ENCODE assay signal across 9 mouse cellular contexts in genomic region chr15:7130691-7131225, GRCm38 (mm10). TPM values are rescaled to one million over a fixed set of nuclear protein-coding genes. Genes with fewer than 3 reads are reported as not detected.
DNase-seq lines count a peak whose midpoint lies in the region; ATAC-seq lines count a peak whose summit lies in the region.
"Had no signal": no experiment of that assay in that cellular context is flagged by ENCODE, and none has a peak within 500 bp of the region (broad histone marks: within the 10 kb centered on the region; RNA-seq: fewer than 3 reads in every experiment).

No protein-coding gene starts in this region.

- no peak overlapping the region for H3K27ac ChIP-seq in heart, embryonic 14.5 days (replicated peaks in 1 of 2; ENCODE audit: control insufficient read depth in 1 of 2, insufficient read depth in 1 of 2, low read depth in 2 of 2, low read length in 2 of 2)
- H3K27ac ChIP-seq in embryonic facial prominence, embryonic 10.5 days (replicated peaks), result no peak overlapping the region
- H3K27ac ChIP-seq in intestine, embryonic 15.5 days, result no peak overlapping the region
- H3K27ac ChIP-seq in midbrain, embryonic 15.5 days, result no peak overlapping the region

- intact Hi-C loops in heart, postnatal 36 days (cut with DNase I), result loop anchor here (2.0 to 10.0 kb wide), 6 partner anchors 37 to 426 kb away; partner anchors contain the start of gene Rictor

- H3K4me1 ChIP-seq in heart, embryonic 14.5 days (ENCODE audit: control insufficient read depth in 2 of 2, insufficient read depth in 2 of 2, low read length in 2 of 2), result peaks cover 4 to 40% of the 10 kb centered on the region in 2 experiments
- peaks cover 36% of the 10 kb centered on the region for H3K4me1 ChIP-seq in embryonic facial prominence, embryonic 10.5 days
- peaks cover 11% of the 10 kb centered on the region; the same call in 1 of the 2 replicates for H3K4me1 ChIP-seq in intestine, embryonic 15.5 days (replicated peaks)
- peaks cover 25% of the 10 kb centered on the region for H3K4me1 ChIP-seq in midbrain, embryonic 15.5 days

- H3K4me2 ChIP-seq in heart, embryonic 14.5 days (ENCODE audit: low read length), result peak overlapping the region; percentile 89
- peak overlapping the region; percentile 86 for H3K4me2 ChIP-seq in intestine, embryonic 15.5 days (replicated peaks)
- peak overlapping the region; percentile 95 for H3K4me2 ChIP-seq in midbrain, embryonic 15.5 days

- peak overlapping the region; percentile 89 to 92 for H3K4me3 ChIP-seq in heart, embryonic 14.5 days (ENCODE audit: control insufficient read depth in 1 of 2, insufficient read depth in 1 of 2, low read depth in 1 of 2, low read length in 2 of 2)
- peak overlapping the region; percentile 87 for H3K4me3 ChIP-seq in embryonic facial prominence, embryonic 10.5 days
- peak overlapping the region; percentile 69 for H3K4me3 ChIP-seq in intestine, embryonic 15.5 days (replicated peaks)
- peak overlapping the region; percentile 90 for H3K4me3 ChIP-seq in midbrain, embryonic 15.5 days

- H3K9me3 ChIP-seq in heart, embryonic 14.5 days (ENCODE audit: control insufficient read depth, low read length), result no peaks in the 10 kb centered on the region
- no peaks in the 10 kb centered on the region for H3K9me3 ChIP-seq in embryonic facial prominence, embryonic 10.5 days
- no peaks in the 10 kb centered on the region for H3K9me3 ChIP-seq in intestine, embryonic 15.5 days
- no peaks in the 10 kb centered on the region for H3K9me3 ChIP-seq in midbrain, embryonic 15.5 days

- H3K36me3 ChIP-seq in heart, embryonic 14.5 days (ENCODE audit: control insufficient read depth, insufficient read depth, low read length), result no peaks in the 10 kb centered on the region; the same call in 1 of the 2 replicates
- H3K36me3 ChIP-seq in embryonic facial prominence, embryonic 10.5 days (replicated peaks), result no peaks in the 10 kb centered on the region
- H3K36me3 ChIP-seq in intestine, embryonic 15.5 days, result no peaks in the 10 kb centered on the region
- no peaks in the 10 kb centered on the region for H3K36me3 ChIP-seq in midbrain, embryonic 15.5 days (replicated peaks)

- peak overlapping the region; percentile 93 for H3K9ac ChIP-seq in heart, embryonic 14.5 days (ENCODE audit: low read length)
- H3K9ac ChIP-seq in intestine, embryonic 15.5 days, result peak overlapping the region; percentile 68; the same call in 1 of the 2 replicates
- H3K9ac ChIP-seq in midbrain, embryonic 15.5 days, result no peak overlapping the region

- no peak for DNase-seq in heart, postnatal 36 days
- no peak for DNase-seq in embryonic facial prominence, embryonic 10.5 days (ENCODE audit: low spot score)
- DNase-seq in thymus, adult 18-20 months, result no peak
- DNase-seq in frontal cortex, postnatal 10 days (ENCODE audit: low spot score in 2 of 2), result no peak
- no peak for DNase-seq in gastrocnemius, adult 8-10 months (ENCODE audit: low spot score in 2 of 2)
- DNase-seq: right cerebral cortex, postnatal 14 days had no signal

- WGBS in heart, embryonic 14.5 days, result 46% methylated on average over 7 of the region's 7 CpGs
- WGBS in embryonic facial prominence, embryonic 10.5 days, result 25% methylated on average over 7 of the region's 7 CpGs
- 37% methylated on average over 7 of the region's 7 CpGs for WGBS in intestine, embryonic 15.5 days
- WGBS in midbrain, embryonic 15.5 days, result 31% methylated on average over 7 of the region's 7 CpGs

- no peaks in the 10 kb centered on the region for H3K27me3 ChIP-seq in heart, embryonic 14.5 days (ENCODE audit: control insufficient read depth, insufficient read depth, low read length)
- H3K27me3 ChIP-seq in embryonic facial prominence, embryonic 10.5 days (replicated peaks; ENCODE audit: low read depth, poor library complexity, severe bottlenecking), result peaks cover 25% of the 10 kb centered on the region
- H3K27me3 ChIP-seq in intestine, embryonic 15.5 days (replicated peaks), result no peaks in the 10 kb centered on the region
- peaks cover 5% of the 10 kb centered on the region; the same call in 1 of the 2 replicates for H3K27me3 ChIP-seq in midbrain, embryonic 15.5 days (replicated peaks)

- no peak for ATAC-seq in heart, embryonic 14.5 days (ENCODE audit: insufficient number of reproducible peaks, insufficient read depth, low FRiP score, low read depth)
- ATAC-seq in intestine, embryonic 15.5 days, result no peak
- ATAC-seq in midbrain, embryonic 15.5 days (replicated peaks), result no peak

RNA-seq across cellular contexts. Expression of gene Lifr, which starts 40.3 kb away (rescaled TPM):
- polyA plus RNA-seq in heart, embryonic 14.5 days (2014; fragmentation: Nextera tagmentation; extraction: Ambion mirVana), result 33.4 and 36.4 TPM in 2 replicates
- 10 to 100 TPM; 57.7 to 60.9 TPM for total RNA-seq in heart, postnatal 36 days (2021)
- 10.0 and 11.0 TPM in 2 replicates for polyA plus RNA-seq in embryonic facial prominence, embryonic 10.5 days (2016; fragmentation: Nextera tagmentation; extraction: Ambion mirVana)
- polyA plus RNA-seq in intestine, embryonic 15.5 days (2015; fragmentation: Nextera tagmentation; extraction: Ambion mirVana), result 16.4 and 17.4 TPM in 2 replicates
- polyA plus RNA-seq in midbrain, embryonic 15.5 days (2015; fragmentation: Nextera tagmentation; extraction: Ambion mirVana), result 9.7 and 11.2 TPM in 2 replicates
- 10 to 100 TPM; 46.8 to 78.5 (median 60.2) TPM for total RNA-seq in gastrocnemius, adult 8-10 months (2022)
